Mouse (Mus musculus) kidney, postnatal 0 days (tissue): Measurements from ENCODE around the gene Dcaf17. TPM values are rescaled to one million over a fixed set of nuclear protein-coding genes. Genes with fewer than 3 reads are reported as not detected.
A peak's percentile ranks its signal among the peaks of the same experiment; 100 is the strongest.

Source experiments
- ATAC-seq: fragments of 200-750 bp; cut with Nextera tagmentation; replicated peaks from 2 replicates; pipeline ENCODE4 v1.8.0; 2017; ENCODE audit warnings: low read depth, moderate number of reproducible peaks, moderate TSS enrichment, moderate library complexity; ENCODE audit not compliant: low FRiP score
- DNase-seq: peaks from one replicate; pipeline ENCODE4 v3.0.0-alpha.2; 2016; ENCODE audit warnings: low spot score
- H3K27ac ChIP-seq: fragments of 300-500 bp; sonication (generic); 2 replicates; pipeline ENCODE4 v1.5.1; 2014; ENCODE audit warnings: mild to moderate bottlenecking
- H3K27me3 ChIP-seq: fragments of 300-500 bp; sonication (generic); 2 replicates; pipeline ENCODE4 v1.6.1; 2014; ENCODE audit warnings: low read length, mixed read lengths; ENCODE audit not compliant: insufficient read depth
- H3K36me3 ChIP-seq: fragments of 300-500 bp; sonication (generic); 2 replicates; pipeline ENCODE4 v1.6.1; 2014; ENCODE audit warnings: low read length, mixed read lengths; ENCODE audit not compliant: insufficient read depth
- H3K4me1 ChIP-seq: fragments of 300-500 bp; sonication (generic); replicated peaks from 2 replicates; pipeline ENCODE4 v1.6.1; 2014; ENCODE audit warnings: antibody characterized with exemption, low read length, mixed read lengths; ENCODE audit not compliant: insufficient read depth
- H3K4me2 ChIP-seq: fragments of 300-500 bp; sonication (generic); 2 replicates; pipeline ENCODE4 v1.6.1; 2014; ENCODE audit warnings: mild to moderate bottlenecking, low read length, moderate library complexity, mixed read lengths
- H3K4me3 ChIP-seq: fragments of 300-500 bp; sonication (generic); replicated peaks from 2 replicates; pipeline ENCODE4 v1.5.1; 2014; ENCODE audit warnings: low read depth, low read length
- H3K9ac ChIP-seq: fragments of 300-500 bp; sonication (generic); 2 replicates; pipeline ENCODE4 v1.6.1; 2014; ENCODE audit warnings: low read depth, low read length
- H3K9me3 ChIP-seq: fragments of 300-500 bp; sonication (generic); replicated peaks from 2 replicates; pipeline ENCODE4 v1.6.1; 2016; ENCODE audit warnings: low read length, inconsistent platforms, mixed read lengths
- CTCF ChIP-seq: IDR thresholded peaks from 2 replicates; pipeline ENCODE4 v1.5.1; 2016; ENCODE audit warnings: antibody characterized with exemption, low read depth, mild to moderate bottlenecking, moderate library complexity
- WGBS: fragments of 180-500 bp; shearing (Covaris S2); extraction: QIAGEN DNeasy Blood & Tissue Kit; methylation state at CpG from one replicate; pipeline ENCODE4 v1.1.7; 2014; 5-methylcytosine and 5-hydroxymethylcytosine counted together
- polyA plus RNA-seq: library from polyadenylated mRNA; unstranded; fragments of >200 nt; fragmentation: Nextera tagmentation; extraction: Ambion mirVana; gene quantifications from 2 replicates; pipeline ENCODE4 v1.2.1, GENCODE M21; 2015

Dcaf17 gene
- polyA plus RNA-seq, 1 experiment from 2014 or later, result 27.3 TPM

GRCm38 (mm10) chr2:71134836-71135235, 79.7 kb downstream of the Dcaf17 start:
- DNase-seq (no peak), ATAC-seq (no peak)
- no peaks in the 10 kb centered on the region for H3K27me3 ChIP-seq
- TF ChIP-seq CTCF, result no peak
- H3K9me3 ChIP-seq, result no peaks in the 10 kb centered on the region
- H3K27ac ChIP-seq, result no peak overlapping the region
- H3K4me3 ChIP-seq, result no peak overlapping the region
- H3K9ac ChIP-seq, result no peak overlapping the region
- WGBS, result 77% methylated on average over 5 of the region's 5 CpGs
- H3K36me3 ChIP-seq, result no peaks in the 10 kb centered on the region
- H3K4me2 ChIP-seq, result no peak overlapping the region
- H3K4me1 ChIP-seq, result no peaks in the 10 kb centered on the region

- 68% methylated on average over 4 of the region's 4 CpGs for WGBS
- ATAC-seq, result no peak
These were observed 85.5 kb downstream of the Dcaf17 start for GRCm38 (mm10) chr2:71140622-71141021.

GRCm38 (mm10) chr2:71142410-71142809, 87.3 kb downstream of the Dcaf17 start:
- ATAC-seq, result no peak
- no peaks in the 10 kb centered on the region for H3K36me3 ChIP-seq
- H3K4me1 ChIP-seq, result no peaks in the 10 kb centered on the region
- DNase-seq, result peak; percentile 17
- H3K27ac ChIP-seq, result no peak overlapping the region
- H3K27me3 ChIP-seq, result no peaks in the 10 kb centered on the region
- H3K4me3 ChIP-seq, result no peak overlapping the region
- no peak overlapping the region for H3K9ac ChIP-seq
- WGBS, result 47% methylated on average over 7 of the region's 7 CpGs
- H3K4me2 ChIP-seq, result no peak overlapping the region
- TF ChIP-seq CTCF, result no peak
- no peaks in the 10 kb centered on the region for H3K9me3 ChIP-seq

More at GRCm38 (mm10) chr2:71140622-71141021, 85.5 kb downstream of the Dcaf17 start:
- Histone ChIP-seq H3K27ac (no peak overlapping the region), H3K9ac (no peak overlapping the region), H3K4me1 (no peaks in the 10 kb centered on the region), H3K9me3 (no peaks in the 10 kb centered on the region), H3K27me3 (no peaks in the 10 kb centered on the region), H3K4me3 (no peak overlapping the region), H3K36me3 (no peaks in the 10 kb centered on the region), H3K4me2 (no peak overlapping the region)
- no peak for DNase-seq
- no peak for TF ChIP-seq CTCF

- ATAC-seq (no peak), DNase-seq (no peak)
- 81% methylated on average over 4 of the region's 4 CpGs for WGBS
- Histone ChIP-seq H3K4me1 (no peaks in the 10 kb centered on the region), H3K27me3 (no peaks in the 10 kb centered on the region), H3K9me3 (no peaks in the 10 kb centered on the region), H3K27ac (peak overlapping the region; percentile 28; the same call in 1 of the 2 replicates), H3K4me3 (no peak overlapping the region), H3K9ac (no peak overlapping the region), H3K36me3 (no peaks in the 10 kb centered on the region), H3K4me2 (no peak overlapping the region)
- TF ChIP-seq CTCF, result no peak
These were observed 90.7 kb downstream of the Dcaf17 start for GRCm38 (mm10) chr2:71145853-71146252.

- TF ChIP-seq CTCF, result no peak
- 17% methylated on average over 3 of the region's 3 CpGs for WGBS
- DNase-seq (peak; percentile 71), ATAC-seq (peak; percentile 81)
- Histone ChIP-seq H3K4me1 (no peaks in the 10 kb centered on the region), H3K4me3 (no peak overlapping the region), H3K27ac (peak overlapping the region; percentile 28; the same call in 1 of the 2 replicates), H3K9me3 (no peaks in the 10 kb centered on the region), H3K36me3 (no peaks in the 10 kb centered on the region), H3K9ac (no peak overlapping the region), H3K27me3 (no peaks in the 10 kb centered on the region), H3K4me2 (no peak overlapping the region)
These were observed 91.1 kb downstream of the Dcaf17 start for GRCm38 (mm10) chr2:71146266-71146665.

- TF ChIP-seq CTCF, result no peak
- ATAC-seq, result no peak
- WGBS, result 52% methylated on average over 6 of the region's 6 CpGs
- Histone ChIP-seq H3K4me3 (no peak overlapping the region), H3K36me3 (no peaks in the 10 kb centered on the region), H3K9ac (no peak overlapping the region), H3K4me1 (no peaks in the 10 kb centered on the region), H3K4me2 (no peak overlapping the region), H3K9me3 (no peaks in the 10 kb centered on the region; the same call in 1 of the 2 replicates), H3K27ac (no peak overlapping the region), H3K27me3 (no peaks in the 10 kb centered on the region)
- no peak for DNase-seq
These were observed 92.7 kb downstream of the Dcaf17 start for GRCm38 (mm10) chr2:71147816-71148215.

Other genes with a start within 250 kb of the Dcaf17 start
- gene Tlk1, start 229.6 kb upstream of the Dcaf17 start, polyA plus RNA-seq, result 36.5 and 40.8 TPM in 2 replicates
- gene Mettl8, start 255 bp downstream of the Dcaf17 start, polyA plus RNA-seq, result 14.5 and 15.7 TPM in 2 replicates
- gene Cybrd1, start 62.6 kb downstream of the Dcaf17 start, polyA plus RNA-seq, result 1.0 and 1.2 TPM in 2 replicates
- 80.9 and 88.8 TPM in 2 replicates for gene Dync1i2, start 156.4 kb downstream of the Dcaf17 start, polyA plus RNA-seq